Mouse (Mus musculus): ENCODE data around the gene Mpnd.

- TF ChIP-seq POLR2A (IDR thresholded peaks at IDR 0.05; ENCODE audit: borderline replicate concordance, control insufficient read depth, low read depth, low read length) (no peak), CTCF (IDR thresholded peaks at IDR 0.05; ENCODE audit: control insufficient read depth, insufficient read depth, low read length) (no peak)
Measured at GRCm38 (mm10) chr17:56016793-56017785, 11.6 kb downstream of the Mpnd start.
